Comparison of ENCODE assay signal across 11 mouse cellular contexts in genomic region chr8:107164251-107164773, GRCm38 (mm10). TPM values are rescaled to one million over a fixed set of nuclear protein-coding genes. Genes with fewer than 3 reads are reported as not detected.
DNase-seq lines count a peak whose midpoint lies in the region; ATAC-seq and TF ChIP-seq lines count a peak whose summit lies in the region.
"Had no signal": no experiment of that assay in that cellular context is flagged by ENCODE, and none has a peak within 500 bp of the region (broad histone marks: within the 10 kb centered on the region; RNA-seq: fewer than 3 reads in every experiment).

No protein-coding gene starts in this region.

- no peak overlapping the region for H3K4me2 ChIP-seq in embryonic facial prominence, embryonic 13.5 days
- H3K4me2 ChIP-seq in lung, postnatal 0 days (replicated peaks; ENCODE audit: low read depth, low read length): no peak overlapping the region
- H3K4me2 ChIP-seq in liver, postnatal 0 days (ENCODE audit: low read depth, low read length): no peak overlapping the region
- H3K4me2 ChIP-seq: lung, embryonic 14.5 days had no signal

- peak overlapping the region; percentile 48 for H3K27ac ChIP-seq in embryonic facial prominence, embryonic 13.5 days
- H3K27ac ChIP-seq in embryonic facial prominence, embryonic 10.5 days (replicated peaks): no peak overlapping the region
- peak overlapping the region; percentile 64 for H3K27ac ChIP-seq in lung, postnatal 0 days (ENCODE audit: low read length)
- H3K27ac ChIP-seq in liver, postnatal 0 days (ENCODE audit: low read depth): peak overlapping the region; percentile 72

- no peak overlapping the region for H3K4me3 ChIP-seq in embryonic facial prominence, embryonic 13.5 days
- no peak overlapping the region for H3K4me3 ChIP-seq in embryonic facial prominence, embryonic 10.5 days
- no peak overlapping the region for H3K4me3 ChIP-seq in lung, postnatal 0 days (ENCODE audit: low read depth, low read length)
- no peak overlapping the region for H3K4me3 ChIP-seq in lung, adult 2 months (replicated peaks; ENCODE audit: extremely low read depth, low read depth, low read length)
- H3K4me3 ChIP-seq in liver, postnatal 0 days (ENCODE audit: low read depth, low read length): no peak overlapping the region
- H3K4me3 ChIP-seq: myocyte had no signal

- H3K36me3 ChIP-seq in embryonic facial prominence, embryonic 13.5 days: peaks cover 53% of the 10 kb centered on the region
- H3K36me3 ChIP-seq in embryonic facial prominence, embryonic 10.5 days (replicated peaks): peaks cover 93% of the 10 kb centered on the region
- no peaks in the 10 kb centered on the region for H3K36me3 ChIP-seq in lung, postnatal 0 days (ENCODE audit: insufficient read depth, low read length)
- peaks cover 14% of the 10 kb centered on the region; the same call in 1 of the 2 replicates for H3K36me3 ChIP-seq in liver, postnatal 0 days (replicated peaks; ENCODE audit: insufficient read depth, low read length)

- H3K4me1 ChIP-seq in embryonic facial prominence, embryonic 13.5 days: peaks cover 8% of the 10 kb centered on the region
- H3K4me1 ChIP-seq in embryonic facial prominence, embryonic 10.5 days: no peaks in the 10 kb centered on the region
- no peaks in the 10 kb centered on the region; the same call in 1 of the 2 replicates for H3K4me1 ChIP-seq in lung, postnatal 0 days (ENCODE audit: insufficient read depth, low read depth, low read length)
- peaks cover 7% of the 10 kb centered on the region for H3K4me1 ChIP-seq in lung, adult 2 months (ENCODE audit: control insufficient read depth, insufficient read depth, low read length)
- H3K4me1 ChIP-seq in liver, postnatal 0 days (ENCODE audit: insufficient read depth): no peaks in the 10 kb centered on the region

- peak; percentile 50; the same call in 1 of the 2 replicates for TF ChIP-seq EP300 in lung, postnatal 0 days (IDR thresholded peaks at IDR 0.05)
- TF ChIP-seq EP300 in liver, postnatal 0 days (IDR thresholded peaks at IDR 0.05; ENCODE audit: low read depth): no peak

- 89% methylated on average over 7 of the region's 7 CpGs for WGBS in embryonic facial prominence, embryonic 13.5 days
- WGBS in embryonic facial prominence, embryonic 10.5 days: 91% methylated on average over 7 of the region's 7 CpGs
- 55% methylated on average over 7 of the region's 7 CpGs for WGBS in lung, postnatal 0 days
- WGBS in lung, adult 2 months: 53% methylated on average over 7 of the region's 7 CpGs
- WGBS in liver, postnatal 0 days (ENCODE audit: insufficient replicate concordance): 65% methylated on average over 7 of the region's 7 CpGs

- no peak for DNase-seq in embryonic facial prominence, embryonic 10.5 days (ENCODE audit: low spot score)
- peak; percentile 75 for DNase-seq in lung, postnatal 0 days (ENCODE audit: low spot score)
- DNase-seq in lung, adult 2 months: no peak
- no peak for DNase-seq in liver, postnatal 0 days
- DNase-seq in thymus, postnatal 25 days: peak; percentile 72
- DNase-seq in adrenal gland, postnatal 4 days (ENCODE audit: low spot score in 2 of 2): no peak
- DNase-seq in cerebellum, postnatal 10 days: no peak
- DNase-seq: lung, embryonic 14.5 days; right cerebral cortex, postnatal 14 days had no signal

- no peaks in the 10 kb centered on the region for H3K9me3 ChIP-seq in embryonic facial prominence, embryonic 13.5 days
- no peaks in the 10 kb centered on the region for H3K9me3 ChIP-seq in embryonic facial prominence, embryonic 10.5 days
- no peaks in the 10 kb centered on the region for H3K9me3 ChIP-seq in lung, postnatal 0 days (ENCODE audit: low read length)
- H3K9me3 ChIP-seq in liver, postnatal 0 days (ENCODE audit: low read length): no peaks in the 10 kb centered on the region

- no peaks in the 10 kb centered on the region for H3K27me3 ChIP-seq in embryonic facial prominence, embryonic 13.5 days
- H3K27me3 ChIP-seq in embryonic facial prominence, embryonic 10.5 days (replicated peaks; ENCODE audit: low read depth, poor library complexity, severe bottlenecking): no peaks in the 10 kb centered on the region
- no peaks in the 10 kb centered on the region for H3K27me3 ChIP-seq in lung, postnatal 0 days (replicated peaks; ENCODE audit: insufficient read depth, low read length)
- H3K27me3 ChIP-seq in liver, postnatal 0 days (ENCODE audit: insufficient read depth, low read length): no peaks in the 10 kb centered on the region

- ATAC-seq in embryonic facial prominence, embryonic 13.5 days (ENCODE audit: insufficient number of reproducible peaks, insufficient read depth, low FRiP score, low TSS enrichment, low read depth): no peak
- peak; percentile 92 for ATAC-seq in lung, postnatal 0 days
- ATAC-seq in liver, postnatal 0 days: peak; percentile 31; the same call in 1 of the 2 replicates

- TF ChIP-seq CTCF in lung, postnatal 0 days (IDR thresholded peaks at IDR 0.05): peak; percentile 9; the same call in 1 of the 2 replicates
- TF ChIP-seq CTCF in lung, adult 2 months (IDR thresholded peaks at IDR 0.05; ENCODE audit: insufficient read depth, low read length): no peak
- no peak for TF ChIP-seq CTCF in liver, postnatal 0 days (IDR thresholded peaks at IDR 0.05; ENCODE audit: low read depth)

- TF ChIP-seq POLR2A in lung, adult 2 months (IDR thresholded peaks at IDR 0.05; ENCODE audit: borderline replicate concordance, extremely low read depth, low read depth, low read length): no peak

- H3K9ac ChIP-seq in embryonic facial prominence, embryonic 13.5 days: no peak overlapping the region
- H3K9ac ChIP-seq in lung, postnatal 0 days (replicated peaks; ENCODE audit: low read depth): no peak overlapping the region
- no peak overlapping the region for H3K9ac ChIP-seq in liver, postnatal 0 days (replicated peaks)
- H3K9ac ChIP-seq: lung, embryonic 14.5 days had no signal

RNA-seq across cellular contexts. Expression of gene Cyb5b, which starts 13.9 kb away (rescaled TPM):
- polyA plus RNA-seq in embryonic facial prominence, embryonic 13.5 days (2015; fragmentation: Nextera tagmentation; extraction: Ambion mirVana): 78.5 and 83.4 TPM in 2 replicates
- polyA plus RNA-seq in embryonic facial prominence, embryonic 10.5 days (2016; fragmentation: Nextera tagmentation; extraction: Ambion mirVana): 138 and 149 TPM in 2 replicates
- 58.4 and 63.1 TPM in 2 replicates for polyA plus RNA-seq in lung, postnatal 0 days (2015; fragmentation: Nextera tagmentation; extraction: Ambion mirVana)
- 68.7 and 97.9 TPM in 2 replicates for polyA plus RNA-seq in lung, adult 2 months (2012; rRNA removed)
- 19.7 and 23.6 TPM in 2 replicates for polyA plus RNA-seq in liver, postnatal 0 days (2015; fragmentation: Nextera tagmentation; extraction: Ambion mirVana)
- 100 to 1,000 TPM; 297 to 305 TPM for total RNA-seq in adrenal gland, postnatal 4 days (2021)

Comparison
In these comparisons a context has a peak if more than half of its experiments do, and no peak if none do; other contexts are left out.
1. DNase-seq: peak in lung, postnatal 0 days (single experiment) and thymus, postnatal 25 days (single experiment); none in embryonic facial prominence, embryonic 10.5 days (single experiment), lung, adult 2 months (single experiment), liver, postnatal 0 days (single experiment), adrenal gland, postnatal 4 days (0 of 2) and cerebellum, postnatal 10 days (0 of 2).